Mouse (Mus musculus): ENCODE data around the gene Prr3.

DNA sequence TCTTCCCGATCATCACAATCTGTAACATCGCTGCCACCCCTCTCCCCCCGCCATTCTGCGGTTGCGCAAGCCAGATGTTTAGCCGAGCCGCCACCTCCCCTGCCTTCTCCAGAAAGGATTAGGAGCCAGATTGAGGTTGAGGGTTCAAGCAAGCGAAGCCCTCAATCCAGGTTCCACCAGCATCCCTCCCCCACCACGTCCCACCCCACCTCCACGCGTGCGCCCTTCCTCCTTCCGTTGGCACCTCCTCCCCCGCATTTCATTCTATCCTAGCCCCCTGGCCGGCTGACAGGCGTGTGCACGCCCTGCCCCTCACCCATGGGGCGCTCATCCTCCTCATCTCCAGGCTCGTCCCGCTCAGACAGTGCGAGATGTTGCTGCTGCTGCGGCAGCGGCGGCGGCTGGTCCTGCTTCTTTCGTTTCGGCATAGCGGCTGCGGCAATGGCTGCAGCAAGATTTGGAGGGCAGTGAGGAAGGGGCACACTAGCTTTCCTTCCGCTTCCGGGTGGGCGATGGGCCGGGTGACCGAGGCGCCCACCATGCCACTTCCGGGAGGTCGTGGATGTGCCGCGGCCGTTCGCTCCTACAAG lies 1.1 kb downstream of the Prr3 start:
- no peak for TF ChIP-seq CTCF (IDR thresholded peaks at IDR 0.05; ENCODE audit: low read depth, low read length)
- no peak for TF ChIP-seq GATA1 (IDR thresholded peaks at IDR 0.05; ENCODE audit: borderline replicate concordance, low read length)
- no peak for TF ChIP-seq POLR2AphosphoS5 (IDR thresholded peaks at IDR 0.05; ENCODE audit: insufficient replicate concordance, low read depth, low read length)

Measured in G1E (cell line).